Mouse (Mus musculus): ENCODE data around the gene Fuz. TPM values are rescaled to one million over a fixed set of nuclear protein-coding genes. Genes with fewer than 3 reads are reported as not detected.

Fuz gene
- polyA plus RNA-seq, 1 experiment from 2014 or later: 4.6 TPM

GRCm38 (mm10) chr7:44854356-44855031 is 41.4 kb upstream of the Fuz start:
- Histone ChIP-seq H3K4me3 (ENCODE audit: inconsistent target) (peak overlapping the region; percentile 73), H3K27ac (peak overlapping the region; percentile 95), H3K36me3 (ENCODE audit: inconsistent target) (no peaks in the 10 kb centered on the region), H3K79me2 (ENCODE audit: inconsistent target) (peaks cover 67% of the 10 kb centered on the region)
- 1% methylated on average over 45 of the region's 45 CpGs for WGBS (ENCODE audit: missing documents)

GRCm38 (mm10) chr7:44855036-44855435 is 40.8 kb upstream of the Fuz start:
- H3K36me3 ChIP-seq (ENCODE audit: inconsistent target): no peaks in the 10 kb centered on the region
- WGBS (ENCODE audit: missing documents): 41% methylated on average over 10 of the region's 10 CpGs
- peak overlapping the region; percentile 95 for H3K27ac ChIP-seq
- H3K79me2 ChIP-seq (ENCODE audit: inconsistent target): peaks cover 72% of the 10 kb centered on the region
- H3K4me3 ChIP-seq (ENCODE audit: inconsistent target): peak overlapping the region; percentile 73

GRCm38 (mm10) chr7:44856265-44856916 is 39.5 kb upstream of the Fuz start:
- Histone ChIP-seq H3K4me3 (ENCODE audit: inconsistent target) (peak overlapping the region; percentile 81), H3K27ac (peak overlapping the region; percentile 95), H3K36me3 (ENCODE audit: inconsistent target) (peaks cover 1% of the 10 kb centered on the region; the same call in 1 of the 2 replicates), H3K79me2 (ENCODE audit: inconsistent target) (peaks cover 74% of the 10 kb centered on the region)
- 31% methylated on average over 9 of the region's 9 CpGs for WGBS (ENCODE audit: missing documents)

GRCm38 (mm10) chr7:44857042-44857552 is 38.8 kb upstream of the Fuz start, which contains the start of gene Pnkp:
Gene Pnkp, plus strand, starts transcription at chr7:44857139.
- WGBS (ENCODE audit: missing documents): 0% methylated on average over 28 of the region's 32 CpGs
- H3K4me3 ChIP-seq (ENCODE audit: inconsistent target): peak within 1 kb of the TSS; percentile 81
- H3K36me3 ChIP-seq (ENCODE audit: inconsistent target): peaks cover 8% of the 10 kb centered on the region
- H3K79me2 ChIP-seq (ENCODE audit: inconsistent target): peaks cover 70% of the 10 kb centered on the region
- H3K27ac ChIP-seq: peak within 1 kb of the TSS; percentile 95

- peaks cover 16% of the 10 kb centered on the region for H3K36me3 ChIP-seq (ENCODE audit: inconsistent target)
- H3K27ac ChIP-seq: peak overlapping the region; percentile 95
- peaks cover 62% of the 10 kb centered on the region for H3K79me2 ChIP-seq (ENCODE audit: inconsistent target)
- H3K4me3 ChIP-seq (ENCODE audit: inconsistent target): peak overlapping the region; percentile 81
- 30% methylated on average over 8 of the region's 8 CpGs for WGBS (ENCODE audit: missing documents)
Measured at GRCm38 (mm10) chr7:44857905-44858304, 38.0 kb upstream of the Fuz start.

- H3K36me3 ChIP-seq (ENCODE audit: inconsistent target): peaks cover 27% of the 10 kb centered on the region
- H3K4me3 ChIP-seq (ENCODE audit: inconsistent target): no peak overlapping the region
- 90% methylated on average over 11 of the region's 11 CpGs for whole genome bisulfite sequencing (ENCODE audit: missing documents)
- peaks cover 61% of the 10 kb centered on the region for H3K79me2 ChIP-seq (ENCODE audit: inconsistent target)
- no peak overlapping the region for H3K27ac ChIP-seq
Measured at GRCm38 (mm10) chr7:44859896-44860295, 36.0 kb upstream of the Fuz start.

- peaks cover 68% of the 10 kb centered on the region for H3K79me2 ChIP-seq (ENCODE audit: inconsistent target)
- 69% methylated on average over 22 of the region's 22 CpGs for WGBS (ENCODE audit: missing documents)
- H3K27ac ChIP-seq: no peak overlapping the region
- peaks cover 27% of the 10 kb centered on the region for H3K36me3 ChIP-seq (ENCODE audit: inconsistent target)
- no peak overlapping the region for H3K4me3 ChIP-seq (ENCODE audit: inconsistent target)
Measured at GRCm38 (mm10) chr7:44860576-44861428, 35.1 kb upstream of the Fuz start.

GRCm38 (mm10) chr7:44861429-44861816 is 34.5 kb upstream of the Fuz start:
- WGBS (ENCODE audit: missing documents): 94% methylated on average over 14 of the region's 14 CpGs
- Histone ChIP-seq H3K79me2 (ENCODE audit: inconsistent target) (peaks cover 72% of the 10 kb centered on the region), H3K4me3 (ENCODE audit: inconsistent target) (no peak overlapping the region), H3K36me3 (ENCODE audit: inconsistent target) (peaks cover 27% of the 10 kb centered on the region), H3K27ac (no peak overlapping the region)

- Histone ChIP-seq H3K27ac (no peak overlapping the region), H3K79me2 (ENCODE audit: inconsistent target) (peaks cover 79% of the 10 kb centered on the region), H3K4me3 (ENCODE audit: inconsistent target) (no peak overlapping the region), H3K36me3 (ENCODE audit: inconsistent target) (peaks cover 27% of the 10 kb centered on the region)
- WGBS (ENCODE audit: missing documents): 97% methylated on average over 8 of the region's 8 CpGs
Measured at GRCm38 (mm10) chr7:44862434-44862833, 33.4 kb upstream of the Fuz start.

GRCm38 (mm10) chr7:44863210-44863609 is 32.7 kb upstream of the Fuz start:
- H3K27ac ChIP-seq: no peak overlapping the region

GRCm38 (mm10) chr7:44863982-44864494 is 31.8 kb upstream of the Fuz start:
- Histone ChIP-seq H3K79me2 (ENCODE audit: inconsistent target) (peaks cover 77% of the 10 kb centered on the region), H3K27ac (no peak overlapping the region), H3K4me3 (ENCODE audit: inconsistent target) (no peak overlapping the region), H3K36me3 (ENCODE audit: inconsistent target) (peaks cover 27% of the 10 kb centered on the region)
- WGBS (ENCODE audit: missing documents): 91% methylated on average over 11 of the region's 11 CpGs

More at GRCm38 (mm10) chr7:44863210-44863609, 32.7 kb upstream of the Fuz start:
- Histone ChIP-seq H3K79me2 (ENCODE audit: inconsistent target) (peaks cover 79% of the 10 kb centered on the region), H3K36me3 (ENCODE audit: inconsistent target) (peaks cover 27% of the 10 kb centered on the region), H3K4me3 (ENCODE audit: inconsistent target) (no peak overlapping the region)
- WGBS (ENCODE audit: missing documents): 92% methylated on average over 13 of the region's 14 CpGs

GRCm38 (mm10) chr7:44864595-44865542 is 31.0 kb upstream of the Fuz start:
- no peak overlapping the region for H3K27ac ChIP-seq

GRCm38 (mm10) chr7:44866276-44867009 is 29.4 kb upstream of the Fuz start:
- Histone ChIP-seq H3K36me3 (ENCODE audit: inconsistent target) (peaks cover 26% of the 10 kb centered on the region), H3K79me2 (ENCODE audit: inconsistent target) (peaks cover 53% of the 10 kb centered on the region), H3K27ac (peak overlapping the region; percentile 49), H3K4me3 (ENCODE audit: inconsistent target) (no peak overlapping the region)
- WGBS (ENCODE audit: missing documents): 37% methylated on average over 15 of the region's 15 CpGs

More at GRCm38 (mm10) chr7:44864595-44865542, 31.0 kb upstream of the Fuz start:
- Histone ChIP-seq H3K79me2 (ENCODE audit: inconsistent target) (peaks cover 68% of the 10 kb centered on the region), H3K4me3 (ENCODE audit: inconsistent target) (no peak overlapping the region), H3K36me3 (ENCODE audit: inconsistent target) (peaks cover 27% of the 10 kb centered on the region)
- WGBS (ENCODE audit: missing documents): 72% methylated on average over 22 of the region's 24 CpGs
